2 mouse cellular contexts compared by ENCODE assay signal in the genomic region with DNA sequence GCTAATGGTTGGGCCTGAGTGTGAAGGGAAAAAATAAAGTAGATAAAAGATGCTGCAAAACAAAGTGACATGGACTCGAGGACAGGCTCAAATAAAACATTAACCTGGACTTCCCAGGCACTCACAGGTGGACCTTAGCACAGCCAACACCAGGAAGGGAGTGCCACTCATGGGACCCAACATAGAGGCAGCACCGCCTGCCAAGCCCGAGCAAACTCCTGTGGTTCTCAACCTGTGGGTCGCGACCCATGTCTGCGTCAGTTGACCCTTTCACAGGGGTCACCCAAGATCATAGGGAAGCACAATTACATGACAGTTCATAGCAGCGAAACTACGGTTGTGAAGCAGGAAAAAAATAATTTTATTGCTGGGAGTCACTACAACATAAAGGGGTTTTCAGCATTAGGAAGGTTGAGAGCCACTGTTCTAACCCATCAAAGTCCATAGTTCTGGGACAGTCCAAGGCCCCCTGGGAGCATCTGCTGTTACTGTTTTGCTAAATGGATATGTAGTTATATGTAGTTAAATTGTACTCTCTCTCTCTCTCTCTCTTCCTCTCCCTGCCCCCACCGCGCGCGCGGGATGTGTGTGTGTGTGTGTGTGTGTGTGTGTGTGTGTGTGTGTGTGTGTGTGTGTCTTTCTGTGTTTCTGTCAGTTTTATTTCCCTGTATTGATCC.
TF ChIP-seq lines count a peak whose summit lies in the region.

No protein-coding gene starts in this region.

TF ChIP-seq in MEL, 35 proteins besides CTCF, POLR2A, EP300 and RAD21 (continued from another document):
- TF ChIP-seq BHLHE40 (IDR thresholded peaks at IDR 0.05; ENCODE audit: borderline replicate concordance, low read depth, low read length), result 0 out of 2 replicates have a peak, but pooled peaks have one; percentile 9
TF ChIP-seq in MEL: peak in this region for 1.

TF ChIP-seq in myocyte, 11 proteins besides CTCF, POLR2A, EP300 and RAD21 (continued from another document):
- no peak for TF ChIP-seq E2F4 (IDR thresholded peaks at IDR 0.05; ENCODE audit: insufficient read depth)
